Mouse (Mus musculus) right cerebral cortex, postnatal 14 days (tissue): ENCODE measurements around the gene Tmem151b.

ENCODE experiments used
- DNase-seq: peaks from one replicate; pipeline ENCODE4 v3.0.0; 2022

The Tmem151b gene

DNA sequence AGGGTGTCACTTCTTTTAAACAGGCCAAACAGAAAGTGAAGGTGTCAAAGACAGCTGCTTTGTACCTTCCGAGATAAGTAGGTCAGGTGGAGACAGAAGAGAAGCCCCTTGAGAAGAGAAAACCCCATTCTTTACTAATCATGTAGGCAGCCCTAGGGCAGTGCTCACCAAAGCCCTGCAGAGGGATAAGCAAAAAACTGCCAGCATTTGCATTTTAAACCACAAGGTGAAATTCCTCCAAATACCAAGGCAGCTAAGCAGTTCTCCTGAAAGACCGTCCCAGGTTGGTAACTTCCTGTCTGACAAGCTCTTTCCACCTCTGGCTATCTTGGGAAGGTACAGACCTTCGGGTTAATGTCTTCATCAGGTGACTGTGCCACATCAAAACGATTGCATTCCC lies 47.2 kb downstream of the Tmem151b start:
- no peak for DNase-seq

DNA sequence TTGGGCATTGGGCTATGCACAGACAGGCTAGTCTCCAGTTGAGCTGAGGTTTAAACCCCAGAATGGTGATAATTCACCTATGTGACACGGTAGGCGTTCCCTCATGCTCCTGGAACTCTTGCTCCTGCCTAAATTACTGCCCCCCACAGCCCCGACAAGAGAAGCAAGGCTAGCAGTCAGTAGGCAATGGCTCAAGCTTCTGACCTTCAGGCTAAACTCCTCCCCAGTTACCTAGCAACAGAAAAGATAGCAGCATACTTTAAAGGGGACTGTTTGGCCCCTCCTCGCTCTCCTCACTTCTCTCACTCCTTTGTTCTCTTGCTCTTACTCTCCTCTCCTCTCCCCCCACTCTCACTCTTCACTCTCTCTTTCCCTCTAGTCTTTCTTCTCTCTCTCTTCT lies 48.5 kb downstream of the Tmem151b start:
- DNase-seq, result no peak

DNA sequence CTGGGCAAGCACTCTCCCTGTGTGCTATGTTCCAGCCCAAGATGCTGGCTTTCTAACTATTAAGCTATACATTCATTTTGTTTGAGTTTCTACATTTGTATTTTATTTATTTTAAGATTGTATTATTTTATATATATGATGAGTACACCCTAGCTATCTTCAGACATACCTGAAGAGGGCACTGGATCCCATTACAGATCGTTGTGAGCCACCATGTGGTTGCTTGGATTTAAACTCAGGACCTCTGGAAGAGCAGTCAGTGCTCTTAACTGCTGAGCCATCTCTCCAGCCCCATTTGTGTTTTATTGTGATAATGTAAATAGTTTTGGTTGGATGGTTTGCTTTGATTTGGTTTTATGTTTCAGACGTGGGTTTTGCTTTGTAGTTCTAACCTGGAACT lies 50.0 kb downstream of the Tmem151b start:
- no peak for DNase-seq

DNA sequence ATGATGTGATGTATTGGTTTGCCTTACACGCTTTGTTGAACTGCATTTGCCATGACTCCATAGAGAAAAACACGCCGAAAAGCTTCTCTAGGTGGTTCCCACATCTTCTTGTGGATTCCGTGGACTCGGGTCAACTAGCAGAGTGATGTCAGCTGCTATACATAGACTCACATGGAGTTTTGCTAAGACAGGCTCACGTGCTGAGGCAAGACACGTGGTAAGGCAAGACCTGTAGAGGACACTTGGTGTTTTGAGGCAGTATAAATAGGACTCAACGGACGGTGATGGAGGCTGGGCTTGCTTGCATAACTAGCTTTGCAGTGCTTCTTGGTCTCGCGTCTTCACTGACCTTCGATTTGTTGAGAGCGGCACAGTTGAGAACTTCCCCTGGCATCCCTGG lies 51.1 kb downstream of the Tmem151b start:
- DNase-seq, result no peak

DNA sequence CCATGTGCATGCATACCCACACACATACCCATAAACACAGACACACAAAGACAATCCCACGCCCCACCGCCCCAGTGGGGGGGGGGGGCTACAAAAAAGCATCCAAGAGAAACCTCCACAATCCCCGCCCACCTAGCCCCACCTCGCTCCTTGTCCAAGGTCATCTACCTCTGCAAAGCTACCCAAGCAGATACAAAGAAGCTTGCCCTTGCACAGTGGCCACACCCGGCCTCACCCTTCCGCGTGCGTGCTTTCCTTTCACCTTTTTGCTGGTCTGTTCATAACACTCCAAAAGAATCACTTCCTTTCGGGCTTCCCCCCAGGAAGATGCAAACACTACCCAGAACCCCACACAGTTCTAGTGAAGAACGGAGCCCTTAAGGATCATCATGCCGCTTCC lies 54.1 kb downstream of the Tmem151b start:
- DNase-seq, result no peak
